Mouse (Mus musculus) intestine, embryonic 16.5 days (tissue): ENCODE measurements around the gene Lrch4. TPM values are rescaled to one million over a fixed set of nuclear protein-coding genes. Genes with fewer than 3 reads are reported as not detected.
A peak's percentile ranks its signal among the peaks of the same experiment; 100 is the strongest.

Experiments
- ATAC-seq: fragments of 200-750 bp; cut with Nextera tagmentation; 2 replicates; pipeline ENCODE4 v1.8.0; 2017; ENCODE audit warnings: moderate TSS enrichment, moderate library complexity
- H3K27ac ChIP-seq: fragments of 300-500 bp; sonication (generic); 2 replicates; pipeline ENCODE4 v1.5.1; 2014; ENCODE audit warnings: mild to moderate bottlenecking, low read length
- H3K27me3 ChIP-seq: fragments of 300-500 bp; sonication (generic); replicated peaks from 2 replicates; pipeline ENCODE4 v1.6.1; 2014; ENCODE audit warnings: low read length, control low read depth, mixed read lengths; ENCODE audit not compliant: control insufficient read depth, insufficient read depth
- H3K36me3 ChIP-seq: fragments of 300-500 bp; sonication (generic); 2 replicates; pipeline ENCODE4 v1.6.1; 2014; ENCODE audit warnings: low read length, control low read depth; ENCODE audit not compliant: control insufficient read depth, insufficient read depth
- H3K4me1 ChIP-seq: fragments of 300-500 bp; sonication (generic); 2 replicates; pipeline ENCODE4 v1.6.1; 2014; ENCODE audit warnings: low read length, control low read depth, mixed read lengths; ENCODE audit not compliant: control insufficient read depth, insufficient read depth
- H3K4me2 ChIP-seq: fragments of 300-500 bp; sonication (generic); 2 replicates; pipeline ENCODE4 v1.6.1; 2014; ENCODE audit warnings: low read depth, low read length, control low read depth
- H3K4me3 ChIP-seq: fragments of 300-500 bp; sonication (generic); 2 replicates; pipeline ENCODE4 v1.5.1; 2014; ENCODE audit warnings: mild to moderate bottlenecking, low read length
- H3K9ac ChIP-seq: fragments of 300-500 bp; sonication (generic); 2 replicates; pipeline ENCODE4 v1.6.1; 2014; ENCODE audit warnings: low read depth, low read length
- H3K9me3 ChIP-seq: fragments of 300-500 bp; sonication (generic); 2 replicates; pipeline ENCODE4 v1.6.1; 2016; ENCODE audit warnings: low read length, control low read depth; ENCODE audit not compliant: control insufficient read depth
- WGBS: fragments of 180-500 bp; shearing (Covaris S2); extraction: QIAGEN DNeasy Blood & Tissue Kit; methylation state at CpG from one replicate; pipeline ENCODE4 v1.1.7; 2014; 5-methylcytosine and 5-hydroxymethylcytosine counted together
- polyA plus RNA-seq: library from polyadenylated mRNA; unstranded; fragments of >200 nt; fragmentation: Nextera tagmentation; extraction: Ambion mirVana; gene quantifications from 2 replicates; pipeline ENCODE4 v1.2.1, GENCODE M21; 2015

Lrch4 gene
- polyA plus RNA-seq, 1 experiment from 2014 or later: 37.8 TPM

DNA sequence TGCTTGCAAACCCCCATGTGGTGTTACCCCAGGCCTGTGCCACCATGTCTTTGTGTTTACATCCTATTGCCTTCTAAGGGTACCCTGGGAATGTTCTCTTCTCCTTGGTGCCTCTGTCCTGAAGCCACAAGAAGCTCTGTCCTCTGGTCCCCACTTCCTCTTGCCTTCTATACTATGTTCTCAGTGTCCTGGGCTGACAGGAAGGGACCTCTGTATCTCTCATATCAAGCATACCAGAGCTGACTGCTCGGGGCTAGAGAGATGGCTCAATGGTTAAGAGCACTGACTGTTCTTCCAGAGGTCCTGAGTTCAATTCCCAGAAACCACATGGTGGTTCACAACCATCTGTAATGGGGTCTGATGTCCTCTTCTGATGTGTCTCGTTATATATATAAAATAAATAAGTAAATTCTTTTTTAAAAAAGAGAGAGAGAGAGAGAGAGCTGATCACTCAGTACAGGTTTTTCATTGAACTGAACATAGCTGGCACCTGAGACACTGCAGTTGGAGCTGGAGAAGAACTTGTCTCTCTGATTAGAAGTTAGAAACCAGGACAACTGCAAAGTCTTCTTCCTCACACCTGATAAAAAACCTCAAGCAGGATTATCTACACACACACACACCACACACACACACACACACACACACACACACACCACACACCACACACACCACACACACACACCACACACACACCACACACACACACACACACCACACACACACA is 30.7 kb upstream of the Lrch4 start:
- Histone ChIP-seq H3K27ac (no peak overlapping the region), H3K9ac (no peak overlapping the region), H3K9me3 (no peaks in the 10 kb centered on the region), H3K36me3 (no peaks in the 10 kb centered on the region), H3K27me3 (no peaks in the 10 kb centered on the region), H3K4me2 (no peak overlapping the region), H3K4me1 (peaks cover 22% of the 10 kb centered on the region), H3K4me3 (no peak overlapping the region)
- no peak for ATAC-seq
- WGBS: 76% methylated on average over 2 of the region's 2 CpGs

DNA sequence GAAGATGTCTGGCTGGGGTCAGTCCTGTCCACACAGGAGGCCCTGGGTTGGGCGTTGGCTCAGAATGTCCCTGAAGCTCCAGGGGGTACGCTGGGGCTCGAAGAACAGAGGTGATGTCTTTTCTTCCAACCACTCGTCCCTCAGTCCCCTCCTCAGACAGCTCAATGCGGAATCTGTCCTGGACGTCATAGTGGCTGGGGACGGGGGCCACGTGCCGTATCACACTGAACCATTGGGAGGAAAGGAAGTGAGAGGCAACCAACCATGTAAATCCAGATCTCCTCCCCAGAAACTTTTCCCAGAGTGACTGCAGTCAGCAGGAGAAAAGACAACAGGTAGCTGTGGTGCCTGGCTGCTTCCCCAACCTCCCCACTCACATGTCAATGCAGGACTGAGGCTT is 29.3 kb upstream of the Lrch4 start:
- no peak for ATAC-seq
- no peaks in the 10 kb centered on the region for H3K27me3 ChIP-seq
- 70% methylated on average over 9 of the region's 9 CpGs for WGBS
- H3K9me3 ChIP-seq: no peaks in the 10 kb centered on the region
- H3K4me3 ChIP-seq: peak overlapping the region; percentile 83
- peak overlapping the region; percentile 90 for H3K9ac ChIP-seq
- no peak overlapping the region for H3K27ac ChIP-seq
- peak overlapping the region; percentile 97 for H3K4me2 ChIP-seq
- peaks cover 22% of the 10 kb centered on the region for H3K4me1 ChIP-seq
- H3K36me3 ChIP-seq: no peaks in the 10 kb centered on the region

DNA sequence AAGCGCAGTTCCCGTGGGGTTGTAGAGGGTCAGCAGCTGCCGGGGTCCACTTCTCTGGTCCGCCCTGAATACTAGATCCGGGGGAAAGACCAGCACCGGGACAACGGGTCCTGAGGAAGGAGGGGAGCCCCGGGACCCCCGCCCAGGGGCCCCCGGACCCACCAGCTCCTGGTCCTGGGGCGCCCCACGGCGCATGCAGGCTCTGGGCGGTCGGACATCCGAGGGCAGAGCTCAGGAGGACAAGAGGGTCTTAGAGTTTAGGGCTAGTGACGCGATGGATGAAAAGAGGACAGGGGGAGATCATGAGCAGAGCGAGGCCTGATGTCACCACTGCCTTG is 28.7 kb upstream of the Lrch4 start:
- WGBS: under 1% methylated on average over 19 of the region's 19 CpGs
- no peaks in the 10 kb centered on the region for H3K27me3 ChIP-seq
- H3K36me3 ChIP-seq: no peaks in the 10 kb centered on the region
- peak overlapping the region; percentile 90 for H3K9ac ChIP-seq
- peak overlapping the region; percentile 84 for H3K27ac ChIP-seq
- no peaks in the 10 kb centered on the region for H3K9me3 ChIP-seq
- peaks cover 22% of the 10 kb centered on the region for H3K4me1 ChIP-seq
- H3K4me2 ChIP-seq: peak overlapping the region; percentile 97
- H3K4me3 ChIP-seq: peak overlapping the region; percentile 83
- peak; percentile 59 for ATAC-seq

DNA sequence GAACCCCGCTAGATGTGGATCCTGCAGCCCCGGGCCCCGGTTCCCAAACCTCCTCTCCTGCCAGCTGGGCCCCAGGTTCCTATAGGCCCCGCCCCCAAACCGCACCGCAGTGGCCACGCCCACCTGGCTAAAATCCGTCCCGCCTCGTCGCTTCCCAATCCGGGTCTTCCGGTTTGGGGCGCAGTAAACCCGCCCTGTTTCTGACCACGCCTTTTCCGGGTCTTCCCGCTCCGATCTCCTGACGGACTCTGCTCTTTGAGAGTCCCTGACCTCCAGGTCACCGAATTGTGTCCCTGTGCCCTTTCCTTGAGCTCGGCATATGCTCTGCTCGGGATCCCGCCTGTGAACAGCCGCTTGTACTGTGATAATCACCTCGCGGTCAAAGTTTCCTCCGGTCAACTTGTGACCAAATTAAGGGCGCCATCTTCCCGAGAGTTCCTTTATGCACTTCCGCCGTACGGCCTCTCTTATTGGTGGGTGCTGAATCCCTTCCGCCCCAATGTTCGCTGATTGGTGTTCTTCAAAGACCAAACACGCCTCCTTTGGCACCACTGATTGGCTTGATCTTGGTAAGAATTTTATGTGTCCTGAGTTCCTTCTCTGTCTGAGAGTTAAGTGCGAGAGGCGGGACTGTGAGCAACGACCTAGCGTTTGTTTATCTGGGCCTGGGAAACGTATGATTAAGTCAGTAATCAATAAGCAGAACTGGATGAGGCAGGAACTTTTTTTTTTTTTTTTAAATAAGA is 28.1 kb upstream of the Lrch4 start, which contains the start of gene Mospd3:
TSS of gene Mospd3 (minus strand) at position 440 of the 746 bp plus-strand sequence.
- H3K4me3 ChIP-seq: peak within 1 kb of the TSS; percentile 83
- H3K27me3 ChIP-seq: no peaks in the 10 kb centered on the region
- WGBS: under 1% methylated on average over 41 of the region's 41 CpGs
- H3K9me3 ChIP-seq: no peaks in the 10 kb centered on the region
- ATAC-seq: peak; percentile 96
- peaks cover 22% of the 10 kb centered on the region for H3K4me1 ChIP-seq
- peak within 1 kb of the TSS; percentile 90 for H3K9ac ChIP-seq
- peak within 1 kb of the TSS; percentile 97 for H3K4me2 ChIP-seq
- no peaks in the 10 kb centered on the region for H3K36me3 ChIP-seq
- peak within 1 kb of the TSS; percentile 92 for H3K27ac ChIP-seq

DNA sequence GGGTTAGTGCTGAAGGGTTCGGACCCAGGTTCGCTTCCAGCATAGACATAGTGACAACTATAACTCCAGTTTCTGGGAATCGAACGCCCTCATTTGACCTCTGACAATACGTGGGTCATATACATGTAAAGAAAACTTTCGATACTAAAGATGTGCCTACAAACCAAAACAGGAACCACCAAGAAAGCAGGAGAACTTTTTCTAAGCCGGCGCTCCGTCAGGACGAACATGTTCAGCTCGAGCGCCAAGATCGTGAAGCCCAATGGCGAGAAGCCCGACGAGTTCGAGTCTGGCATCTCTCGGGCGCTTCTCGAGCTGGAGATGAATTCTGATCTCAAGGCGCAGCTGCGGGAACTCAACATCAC is 27.6 kb upstream of the Lrch4 start:
- peak overlapping the region; percentile 63 for H3K4me2 ChIP-seq
- no peaks in the 10 kb centered on the region for H3K36me3 ChIP-seq
- peak overlapping the region; percentile 92 for H3K27ac ChIP-seq
- peak; percentile 5; the same call in 1 of the 2 replicates for ATAC-seq
- no peaks in the 10 kb centered on the region for H3K27me3 ChIP-seq
- WGBS: under 1% methylated on average over 22 of the region's 22 CpGs
- H3K9me3 ChIP-seq: no peaks in the 10 kb centered on the region
- peak overlapping the region; percentile 90 for H3K9ac ChIP-seq
- peak overlapping the region; percentile 83 for H3K4me3 ChIP-seq
- H3K4me1 ChIP-seq: peaks cover 22% of the 10 kb centered on the region

DNA sequence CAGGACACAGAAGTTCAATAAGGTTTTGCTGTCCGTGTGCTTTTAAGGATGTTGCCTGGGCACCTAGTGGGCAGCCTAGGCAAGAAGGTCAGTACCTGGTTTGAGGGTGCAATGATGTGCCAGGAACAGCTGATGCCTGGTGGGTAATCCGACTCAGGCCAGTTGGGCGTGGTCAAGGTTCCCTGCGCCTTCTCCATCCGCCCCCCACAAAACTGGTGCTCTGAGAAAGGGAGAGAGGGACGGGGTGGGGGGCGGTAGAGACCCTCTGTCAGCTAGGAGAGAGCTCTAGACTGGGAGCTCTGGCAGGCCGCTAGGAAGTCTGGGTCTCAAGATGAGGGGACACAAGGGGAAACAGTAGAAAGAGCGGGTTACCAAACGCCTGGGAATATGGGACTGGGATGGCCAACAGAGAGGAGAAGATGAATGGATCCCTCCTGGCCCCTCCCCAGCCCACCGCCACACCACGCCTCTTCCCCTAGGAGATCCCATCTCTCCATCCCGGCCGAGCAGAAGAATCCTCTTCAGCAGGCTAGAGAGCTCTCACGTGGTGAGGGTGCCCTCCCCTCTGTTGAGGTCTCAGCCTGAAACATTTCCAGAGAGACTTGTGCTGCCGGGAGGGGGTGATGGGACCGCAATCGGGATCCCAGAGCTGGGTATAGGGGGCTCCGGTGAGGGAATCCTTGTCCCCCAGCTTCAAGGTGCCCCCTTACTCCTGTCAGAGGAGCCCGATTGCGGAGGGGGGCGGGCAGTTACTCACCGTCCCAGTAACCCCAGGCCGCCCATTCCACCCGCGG is 20.9 kb upstream of the Lrch4 start:
- H3K4me3 ChIP-seq: peak overlapping the region; percentile 12
- H3K27me3 ChIP-seq: no peaks in the 10 kb centered on the region
- no peaks in the 10 kb centered on the region for H3K36me3 ChIP-seq
- H3K9ac ChIP-seq: peak overlapping the region; percentile 39; the same call in 1 of the 2 replicates
- no peak overlapping the region for H3K27ac ChIP-seq
- peak overlapping the region; percentile 43 for H3K4me2 ChIP-seq
- no peaks in the 10 kb centered on the region for H3K9me3 ChIP-seq
- 24% methylated on average over 26 of the region's 26 CpGs for WGBS
- ATAC-seq: no peak
- peaks cover 37% of the 10 kb centered on the region for H3K4me1 ChIP-seq

DNA sequence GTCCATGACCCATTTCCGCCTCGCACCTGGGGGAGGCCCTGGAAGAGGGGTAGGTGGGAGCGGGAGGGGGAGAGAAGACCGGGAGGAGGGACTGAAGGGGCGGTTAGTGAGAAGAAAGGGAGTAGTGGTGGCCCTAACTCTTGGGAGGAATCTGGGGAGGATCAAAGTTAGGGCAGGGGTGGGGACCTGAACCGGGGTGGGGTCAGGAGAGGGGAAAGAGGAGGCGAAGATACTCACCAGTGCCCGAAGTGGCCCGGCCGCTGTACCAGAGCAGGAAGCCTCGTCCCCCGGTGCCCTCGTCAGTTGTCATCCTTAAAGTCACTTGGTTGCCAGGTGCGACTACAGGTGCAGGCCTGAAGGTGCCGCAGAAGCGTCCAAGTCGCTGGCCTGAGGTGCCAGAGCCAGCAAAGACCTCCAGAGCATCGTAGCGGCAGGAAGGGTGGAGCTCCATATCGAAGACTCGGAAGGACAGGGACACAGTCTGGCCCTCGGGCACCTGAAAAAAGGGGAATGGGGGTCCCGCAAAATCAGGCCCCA is 20.2 kb upstream of the Lrch4 start:
- Histone ChIP-seq H3K4me2 (peak overlapping the region; percentile 43), H3K36me3 (no peaks in the 10 kb centered on the region), H3K4me3 (peak overlapping the region; percentile 12), H3K27ac (no peak overlapping the region), H3K27me3 (no peaks in the 10 kb centered on the region), H3K4me1 (peaks cover 41% of the 10 kb centered on the region), H3K9me3 (no peaks in the 10 kb centered on the region), H3K9ac (peak overlapping the region; percentile 39; the same call in 1 of the 2 replicates)
- WGBS: 26% methylated on average over 22 of the region's 23 CpGs
- no peak for ATAC-seq

DNA sequence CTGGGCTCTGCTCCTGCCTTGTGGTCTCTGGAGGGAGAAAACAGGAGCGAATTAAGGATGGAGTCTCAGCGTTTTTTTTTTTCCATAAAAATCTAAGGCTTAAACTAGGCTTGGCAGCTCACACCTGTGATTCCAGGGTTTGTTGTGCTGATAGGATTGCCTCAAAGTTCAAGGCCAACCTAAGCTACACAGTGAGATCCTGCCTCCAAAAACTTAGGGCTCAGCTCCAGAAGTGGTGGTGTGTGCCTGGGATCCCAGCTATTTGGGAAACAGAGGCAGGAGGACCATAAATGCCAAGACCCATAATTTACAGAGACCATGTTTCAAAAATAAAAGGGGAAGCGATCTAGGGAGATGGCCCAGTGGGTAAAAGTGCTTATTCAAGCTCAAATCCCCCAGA is 19.6 kb upstream of the Lrch4 start:
- Histone ChIP-seq H3K4me2 (no peak overlapping the region), H3K36me3 (no peaks in the 10 kb centered on the region), H3K9ac (0 out of 2 replicates have a peak overlapping the region, but pooled peaks have one; percentile 39), H3K9me3 (no peaks in the 10 kb centered on the region), H3K4me1 (peaks cover 43% of the 10 kb centered on the region), H3K27ac (no peak overlapping the region), H3K27me3 (no peaks in the 10 kb centered on the region), H3K4me3 (no peak overlapping the region)
- 63% methylated on average over 3 of the region's 3 CpGs for WGBS
- ATAC-seq: no peak

DNA sequence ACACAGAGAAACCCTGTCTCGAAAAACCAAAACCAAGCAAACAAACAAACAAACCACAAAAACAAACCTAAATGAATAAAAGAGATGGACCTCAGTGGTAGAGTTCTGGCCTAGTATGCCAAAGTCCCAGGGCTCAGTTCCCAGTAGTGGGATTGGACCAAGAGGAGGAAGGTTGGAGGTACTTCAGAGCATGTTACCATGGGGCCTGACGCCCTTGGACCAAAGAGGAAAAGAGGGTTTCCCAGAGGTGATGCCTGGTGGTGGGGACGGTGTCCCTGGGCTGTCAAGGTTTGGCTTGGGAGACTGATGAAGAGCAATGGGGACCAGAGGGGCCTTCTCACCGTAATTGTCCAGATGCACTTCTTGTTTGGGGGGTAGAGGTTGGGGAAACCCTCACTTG is 18.9 kb upstream of the Lrch4 start:
- Histone ChIP-seq H3K9ac (peak overlapping the region; percentile 65), H3K4me2 (peak overlapping the region; percentile 42), H3K9me3 (no peaks in the 10 kb centered on the region), H3K36me3 (no peaks in the 10 kb centered on the region), H3K27ac (peak overlapping the region; percentile 91), H3K4me1 (peaks cover 43% of the 10 kb centered on the region), H3K27me3 (no peaks in the 10 kb centered on the region), H3K4me3 (peak overlapping the region; percentile 32)
- WGBS: 70% methylated on average over 4 of the region's 4 CpGs
- ATAC-seq: no peak
